Mouse (Mus musculus) forebrain, embryonic 13.5 days (tissue): ENCODE measurements around the gene Appl2. TPM values are rescaled to one million over a fixed set of nuclear protein-coding genes. Genes with fewer than 3 reads are reported as not detected.
A peak's percentile ranks its signal among the peaks of the same experiment; 100 is the strongest.
"Not testable (repeated sequence)": the region's sequence is repeated elsewhere in the genome, so short reads cannot be mapped to it uniquely, and the experiment has no call there.

Experiments used
- ATAC-seq: fragments of 200-750 bp; cut with Nextera tagmentation; 2 replicates; pipeline ENCODE4 v1.8.0; 2017
- H3K27ac ChIP-seq: fragments of 300-500 bp; sonication (generic); 2 replicates; pipeline ENCODE4 v1.5.1; 2015; ENCODE audit warnings: inconsistent platforms, mild to moderate bottlenecking, moderate library complexity
- H3K27me3 ChIP-seq: fragments of 300-500 bp; sonication (generic); 2 replicates; pipeline ENCODE4 v1.6.1; 2015; ENCODE audit warnings: mild to moderate bottlenecking, inconsistent platforms
- H3K36me3 ChIP-seq: fragments of 300-500 bp; sonication (generic); 2 replicates; pipeline ENCODE4 v1.6.1; 2015; ENCODE audit warnings: mild to moderate bottlenecking, inconsistent platforms; ENCODE audit not compliant: poor library complexity, severe bottlenecking
- H3K4me1 ChIP-seq: fragments of 300-500 bp; sonication (generic); 2 replicates; pipeline ENCODE4 v1.6.1; 2015; ENCODE audit warnings: inconsistent platforms
- H3K4me2 ChIP-seq: fragments of 300-500 bp; sonication (generic); 2 replicates; pipeline ENCODE4 v1.6.1; 2015; ENCODE audit warnings: inconsistent platforms, mild to moderate bottlenecking, moderate library complexity
- H3K4me3 ChIP-seq: fragments of 300-500 bp; sonication (generic); 2 replicates; pipeline ENCODE4 v1.5.1; 2015; ENCODE audit warnings: mild to moderate bottlenecking, inconsistent platforms
- H3K9ac ChIP-seq: fragments of 300-500 bp; sonication (generic); 2 replicates; pipeline ENCODE4 v1.6.1; 2015; ENCODE audit warnings: mild to moderate bottlenecking, inconsistent platforms
- H3K9me3 ChIP-seq: fragments of 300-500 bp; sonication (generic); replicated peaks from 2 replicates; pipeline ENCODE4 v1.6.1; 2016; ENCODE audit warnings: inconsistent platforms
- whole genome bisulfite sequencing: fragments of 180-500 bp; shearing (Covaris S2); methylation state at CpG from one replicate; pipeline ENCODE4 v1.1.7; 2015; 5-methylcytosine and 5-hydroxymethylcytosine counted together
- polyA plus RNA-seq: library from polyadenylated mRNA; unstranded; fragments of >200 nt; fragmentation: Nextera tagmentation; extraction: Ambion mirVana; gene quantifications from 2 replicates; pipeline ENCODE4 v1.2.1, GENCODE M21; 2015

Appl2 gene
- 34.5 and 37.6 TPM in 2 replicates for polyA plus RNA-seq

- H3K4me3 ChIP-seq, result peak within 1 kb of the TSS; percentile 76
- H3K9me3 ChIP-seq, result no peaks in the 10 kb centered on the region
- peak within 1 kb of the TSS; percentile 75 for H3K4me2 ChIP-seq
- H3K27me3 ChIP-seq, result no peaks in the 10 kb centered on the region
- no peaks in the 10 kb centered on the region for H3K36me3 ChIP-seq
- peak within 1 kb of the TSS; percentile 66; the same call in 1 of the 2 replicates for H3K27ac ChIP-seq
- ATAC-seq, result peak; percentile 95
- peaks cover 34% of the 10 kb centered on the region for H3K4me1 ChIP-seq
- WGBS, result under 1% methylated on average over 49 of the region's 59 CpGs
- H3K9ac ChIP-seq, result peak within 1 kb of the TSS; percentile 88
Observed at GRCm38 (mm10) chr10:83648131-83649020, at the start of gene Appl2. Appl2 (minus strand) TSS chr10:83648738.

GRCm38 (mm10) chr10:83696226-83696625, 47.7 kb upstream of the Appl2 start:
- Histone ChIP-seq H3K36me3 (no peaks in the 10 kb centered on the region), H3K27ac (no peak overlapping the region), H3K27me3 (no peaks in the 10 kb centered on the region), H3K9ac (no peak overlapping the region), H3K9me3 (no peaks in the 10 kb centered on the region), H3K4me3 (no peak overlapping the region), H3K4me1 (no peaks in the 10 kb centered on the region), H3K4me2 (no peak overlapping the region)
- ATAC-seq, result no peak
- 79% methylated on average over 4 of the region's 4 CpGs for WGBS

GRCm38 (mm10) chr10:83692175-83692895, 43.8 kb upstream of the Appl2 start:
- Histone ChIP-seq H3K9ac (no peak overlapping the region), H3K36me3 (no peaks in the 10 kb centered on the region), H3K4me2 (no peak overlapping the region), H3K9me3 (no peaks in the 10 kb centered on the region), H3K27ac (no peak overlapping the region), H3K4me3 (no peak overlapping the region), H3K4me1 (no peaks in the 10 kb centered on the region), H3K27me3 (no peaks in the 10 kb centered on the region)
- no peak for ATAC-seq
- 86% methylated on average over 11 of the region's 11 CpGs for WGBS

- 96% methylated on average over 2 of the region's 2 CpGs for WGBS
Observed at GRCm38 (mm10) chr10:83688215-83688614, 39.7 kb upstream of the Appl2 start.

DNA sequence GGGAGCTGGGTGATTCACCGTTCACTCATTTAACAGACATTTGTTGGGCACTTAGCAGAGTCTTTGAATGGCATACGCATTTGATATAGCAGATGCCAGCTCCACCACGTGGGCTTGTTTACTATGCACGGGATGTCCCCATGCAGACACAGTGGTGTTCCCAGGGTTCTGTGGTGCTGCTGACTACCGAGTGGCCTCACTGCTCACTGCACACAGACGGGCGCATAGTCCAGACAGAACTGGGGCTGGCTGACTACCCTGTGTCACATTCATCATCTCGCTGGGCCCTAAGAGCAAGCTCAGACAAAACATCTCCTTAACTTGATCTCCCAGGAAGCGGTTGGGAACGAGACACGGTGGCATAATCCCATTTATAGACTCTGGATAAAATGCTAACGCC, 32.8 kb upstream of the Appl2 start:
- Histone ChIP-seq H3K9ac (no peak overlapping the region), H3K27ac (no peak overlapping the region), H3K4me3 (no peak overlapping the region), H3K9me3 (no peaks in the 10 kb centered on the region), H3K4me1 (no peaks in the 10 kb centered on the region), H3K4me2 (no peak overlapping the region), H3K36me3 (no peaks in the 10 kb centered on the region), H3K27me3 (no peaks in the 10 kb centered on the region)
- 91% methylated on average over 12 of the region's 12 CpGs for WGBS
- ATAC-seq, result no peak

More at GRCm38 (mm10) chr10:83688215-83688614, 39.7 kb upstream of the Appl2 start:
- Histone ChIP-seq H3K27me3 (no peaks in the 10 kb centered on the region), H3K4me1 (no peaks in the 10 kb centered on the region), H3K4me2 (no peak overlapping the region), H3K9me3 (no peaks in the 10 kb centered on the region), H3K36me3 (no peaks in the 10 kb centered on the region), H3K4me3 (no peak overlapping the region), H3K9ac (no peak overlapping the region), H3K27ac (no peak overlapping the region)
- ATAC-seq, result no peak

DNA sequence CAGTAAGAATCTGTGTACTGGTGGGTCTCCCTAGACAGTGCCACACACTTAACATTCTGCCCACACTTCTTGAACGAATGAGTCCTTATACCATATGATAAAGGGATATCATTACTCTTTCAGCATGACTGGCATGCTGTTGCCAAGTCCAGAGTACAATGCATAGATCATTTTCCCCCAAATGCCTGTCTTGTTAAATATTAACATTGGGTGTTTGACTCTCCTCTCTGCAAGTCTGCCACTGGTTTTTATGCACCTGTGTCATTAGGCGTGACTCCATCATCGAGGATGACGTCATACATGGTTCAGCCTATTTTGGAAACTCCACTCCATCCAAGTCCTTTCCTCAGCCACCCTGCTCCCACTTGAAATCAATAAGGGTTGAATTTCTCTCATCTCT, 18.0 kb upstream of the Appl2 start:
- Histone ChIP-seq H3K9ac (no peak overlapping the region), H3K4me1 (no peaks in the 10 kb centered on the region), H3K27me3 (no peaks in the 10 kb centered on the region), H3K4me3 (no peak overlapping the region), H3K36me3 (no peaks in the 10 kb centered on the region), H3K4me2 (no peak overlapping the region), H3K9me3 (no peaks in the 10 kb centered on the region), H3K27ac (no peak overlapping the region)
- 91% methylated on average over 4 of the region's 4 CpGs for WGBS
- no peak for ATAC-seq

GRCm38 (mm10) chr10:83661925-83662324, 13.4 kb upstream of the Appl2 start:
- WGBS, result 87% methylated on average over 7 of the region's 8 CpGs
- H3K27ac ChIP-seq, result no peak overlapping the region
- H3K27me3 ChIP-seq, result no peaks in the 10 kb centered on the region
- no peaks in the 10 kb centered on the region for H3K9me3 ChIP-seq
- no peaks in the 10 kb centered on the region for H3K36me3 ChIP-seq
- no peaks in the 10 kb centered on the region for H3K4me1 ChIP-seq
- no peak overlapping the region for H3K4me2 ChIP-seq
- no peak overlapping the region for H3K9ac ChIP-seq
- ATAC-seq, result no peak
- no peak overlapping the region for H3K4me3 ChIP-seq

DNA sequence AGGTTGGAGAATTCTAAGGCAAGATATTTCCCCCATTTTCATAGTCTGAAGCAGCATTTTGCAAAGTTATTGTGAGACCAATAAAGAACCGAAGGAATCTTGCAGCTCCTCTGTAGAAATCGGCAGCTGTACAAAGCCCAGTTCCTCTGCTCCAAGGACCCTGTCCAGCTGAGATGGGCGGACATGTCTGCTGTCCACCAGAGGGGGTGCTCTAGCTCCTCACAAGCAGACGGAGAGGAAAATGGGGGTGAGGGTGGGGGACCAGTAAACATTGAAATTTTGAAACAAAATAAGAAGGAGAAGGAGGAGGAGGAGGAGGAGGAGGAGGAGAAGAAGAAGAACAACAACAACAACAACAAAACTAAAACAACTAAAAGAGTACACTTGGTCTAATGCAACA, 12.1 kb upstream of the Appl2 start:
- no peak for ATAC-seq
- H3K4me1 ChIP-seq, result no peaks in the 10 kb centered on the region

DNA sequence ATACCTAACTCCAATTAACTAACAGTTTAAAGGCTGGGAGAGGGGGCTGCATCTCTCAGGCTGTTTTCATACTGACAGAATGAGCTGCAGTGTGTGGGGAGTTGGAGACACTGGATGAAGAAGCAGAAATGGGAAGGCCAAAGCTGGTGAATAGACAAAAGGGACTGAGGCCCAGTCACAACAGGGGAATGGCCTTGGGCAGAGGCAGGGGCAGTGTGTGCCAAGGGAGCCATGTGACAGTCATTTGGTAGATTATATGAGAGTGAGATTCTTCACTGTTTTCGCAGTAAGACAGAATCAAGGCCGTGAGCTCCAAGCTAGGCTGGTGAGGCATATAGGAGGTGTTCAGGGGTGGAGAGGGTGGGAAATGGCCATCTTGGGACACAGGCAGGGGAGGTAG, 6.1 kb upstream of the Appl2 start:
- no peak for ATAC-seq
- no peak overlapping the region for H3K9ac ChIP-seq
- no peak overlapping the region for H3K4me2 ChIP-seq
- no peaks in the 10 kb centered on the region for H3K9me3 ChIP-seq
- no peaks in the 10 kb centered on the region for H3K36me3 ChIP-seq
- no peak overlapping the region for H3K27ac ChIP-seq
- 93% methylated on average over 2 of the region's 2 CpGs for WGBS
- no peak overlapping the region for H3K4me3 ChIP-seq
- no peaks in the 10 kb centered on the region for H3K27me3 ChIP-seq
- no peaks in the 10 kb centered on the region for H3K4me1 ChIP-seq

More for the DNA sequence above, 12.1 kb upstream of the Appl2 start:
- H3K4me2 ChIP-seq, result no peak overlapping the region
- H3K9me3 ChIP-seq, result no peaks in the 10 kb centered on the region
- H3K36me3 ChIP-seq, result no peaks in the 10 kb centered on the region
- 68% methylated on average over 4 of the region's 4 CpGs for WGBS
- no peak overlapping the region for H3K4me3 ChIP-seq
- no peak overlapping the region for H3K9ac ChIP-seq
- no peaks in the 10 kb centered on the region for H3K27me3 ChIP-seq
- no peak overlapping the region for H3K27ac ChIP-seq

GRCm38 (mm10) chr10:83652205-83652866, 3.8 kb upstream of the Appl2 start:
- H3K27ac ChIP-seq, H3K27me3 ChIP-seq: not testable (repeated sequence)

DNA sequence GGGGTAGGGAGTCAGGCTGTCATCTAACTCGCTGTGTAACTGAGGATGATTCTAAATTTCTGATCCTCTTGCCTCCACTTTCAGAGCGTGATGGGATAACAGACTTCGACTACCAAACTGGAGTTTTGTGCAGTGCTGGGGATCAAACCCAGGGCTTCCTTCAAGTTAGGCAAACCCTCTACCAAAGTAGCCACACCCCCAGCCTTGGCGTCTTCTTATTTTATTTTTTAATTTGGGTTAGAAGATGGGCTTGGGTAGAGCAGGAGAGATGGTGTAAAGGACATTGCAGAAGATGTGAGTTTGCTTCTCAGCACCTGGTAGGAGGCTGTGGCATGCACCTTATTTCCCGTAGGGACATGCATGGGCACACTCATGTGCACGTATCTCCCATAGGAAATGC, 499 bp upstream of the Appl2 start:
- H3K4me3 ChIP-seq, result peak overlapping the region; percentile 76
- peak overlapping the region; percentile 75 for H3K4me2 ChIP-seq
- no peaks in the 10 kb centered on the region for H3K36me3 ChIP-seq
- H3K27ac ChIP-seq, result no peak overlapping the region
- H3K9ac ChIP-seq, result peak overlapping the region; percentile 88
- 34% methylated on average over 6 of the region's 6 CpGs for WGBS
- H3K4me1 ChIP-seq, result peaks cover 30% of the 10 kb centered on the region
- peak; percentile 14; the same call in 1 of the 2 replicates for ATAC-seq
- H3K9me3 ChIP-seq, result no peaks in the 10 kb centered on the region
- no peaks in the 10 kb centered on the region for H3K27me3 ChIP-seq

More at GRCm38 (mm10) chr10:83652205-83652866, 3.8 kb upstream of the Appl2 start:
- H3K4me3 ChIP-seq, H3K9ac ChIP-seq, H3K4me2 ChIP-seq, H3K36me3 ChIP-seq, ATAC-seq, H3K9me3 ChIP-seq: not testable (repeated sequence)
- peaks cover 12% of the 10 kb centered on the region for H3K4me1 ChIP-seq
- WGBS, result 92% methylated on average over 19 of the region's 19 CpGs
